Mouse (Mus musculus) heart, embryonic 14.5 days (tissue): ENCODE data around the gene Rnasek. TPM values are rescaled to one million over a fixed set of nuclear protein-coding genes. Genes with fewer than 3 reads are reported as not detected.

ENCODE experiments used
- ATAC-seq: fragments of 200-750 bp; cut with Nextera tagmentation; 2 replicates; pipeline ENCODE4 v1.8.0; 2017; ENCODE audit warnings: low read depth, moderate TSS enrichment; ENCODE audit not compliant: insufficient number of reproducible peaks, insufficient read depth, low FRiP score
- H3K27ac ChIP-seq, 2 experiments: fragments of 200-500 bp in 1 of 2; fragments of 300-500 bp in 1 of 2; sonication (generic) in 1 of 2; replicated peaks in 1 of 2; 2 replicates each; pipeline ENCODE4 v1.5.1; 2012 to 2014; ENCODE audit warnings: low read depth in 2 of 2, low read length in 2 of 2, control low read depth in 1 of 2, mild to moderate bottlenecking in 1 of 2, mixed read lengths in 1 of 2; ENCODE audit not compliant: control insufficient read depth in 1 of 2, insufficient read depth in 1 of 2
- H3K27me3 ChIP-seq: fragments of 300-500 bp; sonication (generic); 2 replicates; pipeline ENCODE4 v1.6.1; 2014; ENCODE audit warnings: mild to moderate bottlenecking, low read length, control low read depth; ENCODE audit not compliant: control insufficient read depth, insufficient read depth
- H3K36me3 ChIP-seq: fragments of 300-500 bp; sonication (generic); 2 replicates; pipeline ENCODE4 v1.6.1; 2014; ENCODE audit warnings: mild to moderate bottlenecking, control low read depth, low read length, mixed read lengths; ENCODE audit not compliant: control insufficient read depth, insufficient read depth
- H3K4me1 ChIP-seq, 2 experiments: fragments of 200-500 bp in 1 of 2; fragments of 300-500 bp in 1 of 2; sonication (generic) in 1 of 2; 2 replicates each; pipeline ENCODE4 v1.6.1; 2012 to 2014; ENCODE audit warnings: low read length in 2 of 2, control low read depth in 1 of 2, mixed read lengths in 1 of 2; ENCODE audit not compliant: control insufficient read depth in 2 of 2, insufficient read depth in 2 of 2
- H3K4me2 ChIP-seq: fragments of 300-500 bp; sonication (generic); 2 replicates; pipeline ENCODE4 v1.6.1; 2014; ENCODE audit warnings: mild to moderate bottlenecking, low read length
- H3K4me3 ChIP-seq, 2 experiments: fragments of 200-500 bp in 1 of 2; fragments of 300-500 bp in 1 of 2; sonication (generic) in 1 of 2; 2 replicates each; pipeline ENCODE4 v1.5.1; 2012 to 2014; ENCODE audit warnings: low read length in 2 of 2, mild to moderate bottlenecking in 2 of 2, control low read depth in 1 of 2, low read depth in 1 of 2, moderate library complexity in 1 of 2; ENCODE audit not compliant: control insufficient read depth in 1 of 2, insufficient read depth in 1 of 2
- H3K9ac ChIP-seq: fragments of 300-500 bp; sonication (generic); 2 replicates; pipeline ENCODE4 v1.6.1; 2014; ENCODE audit warnings: mild to moderate bottlenecking, low read length
- H3K9me3 ChIP-seq: fragments of 300-500 bp; sonication (generic); 2 replicates; pipeline ENCODE4 v1.6.1; 2016; ENCODE audit warnings: low read length, control low read depth; ENCODE audit not compliant: control insufficient read depth
- WGBS: fragments of 180-500 bp; shearing (Covaris S2); extraction: QIAGEN DNeasy Blood & Tissue Kit; methylation state at CpG from one replicate; pipeline ENCODE4 v1.1.7; 2014; 5-methylcytosine and 5-hydroxymethylcytosine counted together
- polyA plus RNA-seq: library from polyadenylated mRNA; unstranded; fragments of >200 nt; fragmentation: Nextera tagmentation; extraction: Ambion mirVana; gene quantifications from 2 replicates; pipeline ENCODE4 v1.2.1, GENCODE M21; 2014

Gene Rnasek
- polyA plus RNA-seq, 1 experiment from 2014 or later: 240 TPM

GRCm38 (mm10) chr11:70211972-70212371 is 27.7 kb downstream of the Rnasek start:
- no peak for ATAC-seq
- no peaks in the 10 kb centered on the region for H3K36me3 ChIP-seq
- H3K27me3 ChIP-seq: peaks cover 58% of the 10 kb centered on the region
- H3K27ac ChIP-seq: no peak overlapping the region
- peaks cover 0 to 13% of the 10 kb centered on the region in 2 experiments; a peak in 3 of 4 replicates for H3K4me1 ChIP-seq
- WGBS: 68% methylated on average over 6 of the region's 6 CpGs
- no peak overlapping the region for H3K9ac ChIP-seq
- H3K4me2 ChIP-seq: no peak overlapping the region
- H3K9me3 ChIP-seq: no peaks in the 10 kb centered on the region
- H3K4me3 ChIP-seq: no peak overlapping the region

- H3K4me2 ChIP-seq: no peak overlapping the region
- no peak overlapping the region for H3K4me3 ChIP-seq
- H3K36me3 ChIP-seq: no peaks in the 10 kb centered on the region
- H3K4me1 ChIP-seq: peaks cover 0 to 13% of the 10 kb centered on the region in 2 experiments; a peak in 3 of 4 replicates
- no peak overlapping the region for H3K9ac ChIP-seq
- 76% methylated on average over 2 of the region's 2 CpGs for WGBS
- no peak overlapping the region for H3K27ac ChIP-seq
- H3K27me3 ChIP-seq: peaks cover 45% of the 10 kb centered on the region
- no peaks in the 10 kb centered on the region for H3K9me3 ChIP-seq
- no peak for ATAC-seq
Observed at GRCm38 (mm10) chr11:70210681-70211080, 29.0 kb downstream of the Rnasek start.

- no peaks in the 10 kb centered on the region for H3K9me3 ChIP-seq
- H3K9ac ChIP-seq: no peak overlapping the region
- no peaks in the 10 kb centered on the region for H3K36me3 ChIP-seq
- no peak overlapping the region for H3K4me2 ChIP-seq
- H3K27ac ChIP-seq: no peak overlapping the region
- no peak overlapping the region for H3K4me3 ChIP-seq
- 55% methylated on average over 5 of the region's 5 CpGs for WGBS
- no peak for ATAC-seq
- H3K4me1 ChIP-seq: peaks cover 0 to 2% of the 10 kb centered on the region in 2 experiments; a peak in 2 of 4 replicates
- H3K27me3 ChIP-seq: peaks cover 27% of the 10 kb centered on the region
Observed at GRCm38 (mm10) chr11:70208778-70209388, 30.8 kb downstream of the Rnasek start.

- no peak overlapping the region for H3K4me2 ChIP-seq
- H3K9ac ChIP-seq: no peak overlapping the region
- no peak overlapping the region for H3K27ac ChIP-seq
- 58% methylated on average over 7 of the region's 7 CpGs for WGBS
- H3K27me3 ChIP-seq: peaks cover 12% of the 10 kb centered on the region
- H3K9me3 ChIP-seq: no peaks in the 10 kb centered on the region
- no peaks in the 10 kb centered on the region for H3K36me3 ChIP-seq
- H3K4me1 ChIP-seq: no peaks in the 10 kb centered on the region
- H3K4me3 ChIP-seq: no peak overlapping the region
- no peak for ATAC-seq
Observed at GRCm38 (mm10) chr11:70207283-70207682, 32.4 kb downstream of the Rnasek start.

- peaks cover 8% of the 10 kb centered on the region for H3K27me3 ChIP-seq
Observed at GRCm38 (mm10) chr11:70206801-70207200, 32.8 kb downstream of the Rnasek start.

GRCm38 (mm10) chr11:70201691-70202090 is 38.0 kb downstream of the Rnasek start:
- no peak overlapping the region for H3K9ac ChIP-seq

More at GRCm38 (mm10) chr11:70206801-70207200, 32.8 kb downstream of the Rnasek start:
- Histone ChIP-seq H3K9ac (no peak overlapping the region), H3K9me3 (no peaks in the 10 kb centered on the region), H3K4me3 (no peak overlapping the region), H3K36me3 (no peaks in the 10 kb centered on the region), H3K4me1 (no peaks in the 10 kb centered on the region), H3K4me2 (no peak overlapping the region), H3K27ac (no peak overlapping the region)
- ATAC-seq: no peak
- 64% methylated on average over 2 of the region's 2 CpGs for WGBS

GRCm38 (mm10) chr11:70200036-70200608 is 39.5 kb downstream of the Rnasek start:
- Histone ChIP-seq H3K4me2 (no peak overlapping the region), H3K4me3 (no peak overlapping the region), H3K9me3 (no peaks in the 10 kb centered on the region; the same call in 1 of the 2 replicates), H3K9ac (no peak overlapping the region), H3K27me3 (no peaks in the 10 kb centered on the region), H3K27ac (no peak overlapping the region), H3K36me3 (no peaks in the 10 kb centered on the region), H3K4me1 (no peaks in the 10 kb centered on the region)
- no peak for ATAC-seq
- WGBS: 82% methylated on average over 5 of the region's 5 CpGs

More at GRCm38 (mm10) chr11:70201691-70202090, 38.0 kb downstream of the Rnasek start:
- WGBS: 37% methylated on average over 5 of the region's 5 CpGs
- Histone ChIP-seq H3K27me3 (no peaks in the 10 kb centered on the region; the same call in 1 of the 2 replicates), H3K27ac (no peak overlapping the region), H3K4me3 (no peak overlapping the region), H3K9me3 (no peaks in the 10 kb centered on the region), H3K4me1 (no peaks in the 10 kb centered on the region), H3K36me3 (no peaks in the 10 kb centered on the region), H3K4me2 (no peak overlapping the region)
- no peak for ATAC-seq
